Mouse (Mus musculus): ENCODE results near the gene Rtbdn. TPM values are rescaled to one million over a fixed set of nuclear protein-coding genes. Genes with fewer than 3 reads are reported as not detected.

Gene Rtbdn
- total RNA-seq, 2 experiments from 2014 or later, result not detected

DNA sequence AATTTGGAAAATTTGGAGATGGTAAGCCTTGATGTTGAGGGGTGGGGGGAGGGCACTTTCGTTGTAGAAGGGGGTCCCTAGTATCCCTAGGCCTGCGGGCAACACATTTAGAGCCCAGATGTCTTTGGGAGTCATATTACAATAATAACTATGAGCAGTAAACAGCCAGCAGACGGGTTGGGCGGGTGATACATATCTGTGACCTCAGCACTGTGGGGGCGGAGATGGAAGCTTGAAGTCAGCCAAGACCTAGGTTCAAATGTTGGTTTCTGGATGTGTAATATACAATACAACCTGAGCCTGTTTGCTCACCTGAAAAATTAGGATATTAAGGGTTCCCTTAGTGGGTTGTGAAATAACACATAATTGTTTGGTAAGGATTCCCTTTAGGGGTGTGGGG, 36.8 kb upstream of the Rtbdn start:
- TF ChIP-seq CTCF (IDR thresholded peaks at IDR 0.05), result no peak
- Histone ChIP-seq H3K27ac (no peak overlapping the region), H3K4me3 (no peak overlapping the region; the same call in 1 of the 2 replicates)
- intact Hi-C loops (cut with DNase I), result no loop called here
- no peak for DNase-seq

DNA sequence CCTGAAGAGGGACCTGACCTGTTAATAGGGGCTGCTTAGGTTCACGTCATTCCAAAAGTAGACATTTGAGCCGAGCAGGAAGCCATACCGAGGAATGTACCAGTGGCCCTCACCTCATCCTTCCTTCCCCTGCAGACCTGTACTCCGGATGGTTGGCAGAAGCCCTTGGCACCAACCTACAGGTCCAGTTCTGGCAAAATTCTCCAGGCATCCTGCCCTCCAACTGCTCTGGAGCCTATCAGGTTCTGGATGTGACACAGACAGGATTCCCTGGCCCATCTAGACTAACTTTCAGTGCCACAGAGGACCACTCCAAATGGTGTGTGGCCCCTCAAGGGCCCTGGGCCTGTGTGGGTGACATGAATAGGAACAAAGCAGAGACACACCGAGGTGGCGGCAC, 36.2 kb upstream of the Rtbdn start:
- intact Hi-C loops (cut with DNase I), result no loop called here
- no peak for TF ChIP-seq CTCF (IDR thresholded peaks at IDR 0.05)
- Histone ChIP-seq H3K4me3 (no peak overlapping the region), H3K27ac (no peak overlapping the region)
- DNase-seq, result no peak

DNA sequence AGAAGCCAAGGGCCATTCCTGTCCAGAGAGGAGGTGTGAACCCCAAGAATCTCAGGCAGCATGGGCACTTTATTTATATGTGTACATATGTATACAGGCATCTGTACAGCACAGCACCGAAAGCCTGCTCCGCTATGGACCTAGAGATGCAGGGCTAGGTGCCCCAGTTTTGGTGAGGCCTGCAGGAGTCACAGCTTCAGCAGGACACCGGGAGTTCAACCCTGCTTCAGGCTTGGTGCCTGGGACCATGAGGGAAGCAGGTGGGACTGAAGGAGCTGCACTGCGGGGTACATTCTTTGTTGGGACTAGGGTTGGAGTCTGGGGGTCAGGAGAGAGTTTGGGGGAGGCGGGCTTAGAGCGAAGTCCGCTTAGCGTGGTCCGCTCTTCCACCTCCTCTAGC, 34.9 kb upstream of the Rtbdn start:
- intact Hi-C loops (cut with DNase I), result no loop called here
- DNase-seq, result no peak
- H3K27ac ChIP-seq, result no peak overlapping the region
- no peak for TF ChIP-seq CTCF (IDR thresholded peaks at IDR 0.05)
- H3K4me3 ChIP-seq, result no peak overlapping the region

DNA sequence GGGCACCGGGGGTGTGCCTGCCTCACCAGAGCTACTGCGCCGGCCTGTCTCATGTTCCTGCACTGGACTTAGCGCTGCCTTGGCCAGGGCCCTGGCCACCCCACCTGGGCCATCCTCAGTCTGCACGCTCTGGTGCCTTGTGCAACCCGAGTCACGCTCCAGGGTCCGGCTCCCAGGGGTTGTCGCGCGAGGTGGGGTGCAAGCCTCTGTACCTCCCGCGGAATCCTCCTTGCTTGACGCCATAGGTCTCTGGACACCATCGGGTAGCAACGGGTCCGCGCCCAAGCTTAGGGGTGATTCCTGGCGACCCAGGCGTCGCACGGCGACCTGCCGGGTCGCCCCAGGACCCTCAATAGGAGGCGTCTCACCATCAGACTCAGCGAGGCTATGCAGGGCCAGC, 34.4 kb upstream of the Rtbdn start:
- peak overlapping the region; percentile 77 for H3K4me3 ChIP-seq

DNA sequence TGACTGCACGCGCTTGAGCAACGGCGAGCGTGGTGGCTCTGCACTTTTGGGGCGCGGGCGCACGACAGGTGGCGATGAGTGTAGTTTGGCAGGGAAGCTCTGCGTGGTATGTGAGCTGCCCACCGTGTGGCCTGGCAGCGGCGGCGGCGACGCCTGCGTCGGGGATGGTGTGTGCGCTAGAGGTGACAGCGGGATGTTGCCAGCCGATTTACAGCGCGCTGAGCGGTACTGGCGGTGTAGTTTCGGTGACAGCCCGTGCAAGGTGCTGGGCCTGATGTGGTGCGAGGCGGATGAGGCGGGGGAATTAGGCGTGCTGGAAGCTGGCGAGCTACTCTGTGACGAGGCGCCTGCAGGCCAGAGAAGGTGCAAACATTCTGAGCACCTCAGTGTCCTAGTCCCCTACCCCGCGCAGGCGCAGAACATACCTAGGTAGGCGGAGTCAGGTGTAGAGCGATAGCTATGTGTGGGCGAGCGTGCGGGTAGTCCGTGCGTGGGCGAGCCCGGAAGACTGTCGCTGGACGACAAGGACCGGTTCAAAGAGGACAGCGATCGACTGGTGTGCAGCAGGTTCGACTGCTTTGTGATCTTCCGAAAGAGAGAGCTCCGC, 33.8 kb upstream of the Rtbdn start:
- Histone ChIP-seq H3K4me3 (peak overlapping the region; percentile 77), H3K27ac (peak overlapping the region; percentile 57)
- intact Hi-C loops (cut with DNase I), result no loop called here
- TF ChIP-seq CTCF (IDR thresholded peaks at IDR 0.05), result no peak; the same call in 1 of the 2 replicates
- DNase-seq, result peak; percentile 77

More for the DNA sequence above, 34.4 kb upstream of the Rtbdn start:
- DNase-seq, result no peak
- no peak for TF ChIP-seq CTCF (IDR thresholded peaks at IDR 0.05)
- H3K27ac ChIP-seq, result peak overlapping the region; percentile 57
- intact Hi-C loops (cut with DNase I), result no loop called here

DNA sequence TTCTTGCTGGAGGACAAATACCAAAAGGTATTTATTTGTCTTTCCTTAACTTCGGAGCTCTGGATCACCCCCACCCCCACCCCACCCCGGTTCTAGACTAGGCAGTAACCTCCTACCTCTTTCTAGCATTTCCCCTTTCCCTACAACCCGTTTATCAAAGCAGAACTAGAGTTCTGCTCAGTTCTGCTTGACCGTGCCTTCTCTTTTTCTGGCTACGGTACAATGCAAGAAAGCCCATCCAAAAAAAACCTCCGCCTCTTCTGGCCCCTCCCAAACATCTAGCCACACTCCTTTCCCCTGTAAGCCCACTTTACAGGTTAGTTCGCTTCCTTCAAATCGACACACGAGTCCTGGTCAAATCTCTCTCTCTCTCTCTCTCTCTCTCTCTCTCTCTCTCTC, 33.3 kb upstream of the Rtbdn start:
- Histone ChIP-seq H3K4me3 (peak overlapping the region; percentile 77), H3K27ac (peak overlapping the region; percentile 57; the same call in 1 of the 2 replicates)
- intact Hi-C loops (cut with DNase I), result no loop called here
- DNase-seq, result no peak
- no peak for TF ChIP-seq CTCF (IDR thresholded peaks at IDR 0.05)

DNA sequence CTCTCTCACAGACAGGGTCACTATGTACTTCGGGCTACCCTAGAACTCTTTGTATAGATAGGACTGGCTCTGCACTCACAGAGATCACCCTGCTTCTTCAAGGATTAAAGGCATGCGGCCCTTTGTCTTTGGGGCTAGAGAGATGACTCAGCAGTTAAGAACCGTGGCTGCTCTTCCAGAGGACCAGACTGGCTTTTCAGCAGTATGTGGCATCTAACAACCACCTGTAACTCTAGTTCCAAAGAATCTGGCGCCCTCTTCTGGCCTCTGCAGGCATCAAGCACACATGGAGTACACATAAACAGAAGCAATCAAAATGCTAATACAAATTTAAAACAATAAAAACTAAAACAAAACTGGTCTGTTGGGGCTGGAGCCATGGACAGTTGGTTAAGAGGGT, 32.8 kb upstream of the Rtbdn start:
- intact Hi-C loops (cut with DNase I), result no loop called here
- DNase-seq, result no peak
- peak; percentile 40 for TF ChIP-seq CTCF (IDR thresholded peaks at IDR 0.05)
- Histone ChIP-seq H3K4me3 (peak overlapping the region; percentile 77; the same call in 1 of the 2 replicates), H3K27ac (no peak overlapping the region)

DNA sequence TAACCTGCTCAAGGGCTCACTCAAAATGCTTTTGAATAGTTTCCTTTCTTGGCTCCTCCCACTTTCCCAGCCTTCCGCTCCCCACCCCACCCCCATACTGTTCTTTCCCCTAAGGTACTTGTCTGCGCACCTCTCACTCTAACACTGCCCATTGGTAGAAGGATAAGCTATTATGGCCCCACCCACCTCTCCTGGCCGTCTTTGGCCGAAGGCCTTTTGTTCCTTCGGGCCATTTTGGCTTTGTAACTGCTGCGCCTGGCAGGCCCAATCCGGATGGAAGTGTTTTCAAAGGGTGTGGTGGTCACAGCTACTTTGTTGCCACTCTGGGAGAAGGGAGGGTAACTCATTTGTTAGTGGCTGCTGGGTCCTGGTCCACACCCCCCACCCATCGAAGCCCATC, 31.5 kb upstream of the Rtbdn start:
- no peak overlapping the region for H3K27ac ChIP-seq
- no peak for DNase-seq
- TF ChIP-seq CTCF (IDR thresholded peaks at IDR 0.05), result no peak
- intact Hi-C loops (cut with DNase I), result no loop called here
- no peak overlapping the region for H3K4me3 ChIP-seq

DNA sequence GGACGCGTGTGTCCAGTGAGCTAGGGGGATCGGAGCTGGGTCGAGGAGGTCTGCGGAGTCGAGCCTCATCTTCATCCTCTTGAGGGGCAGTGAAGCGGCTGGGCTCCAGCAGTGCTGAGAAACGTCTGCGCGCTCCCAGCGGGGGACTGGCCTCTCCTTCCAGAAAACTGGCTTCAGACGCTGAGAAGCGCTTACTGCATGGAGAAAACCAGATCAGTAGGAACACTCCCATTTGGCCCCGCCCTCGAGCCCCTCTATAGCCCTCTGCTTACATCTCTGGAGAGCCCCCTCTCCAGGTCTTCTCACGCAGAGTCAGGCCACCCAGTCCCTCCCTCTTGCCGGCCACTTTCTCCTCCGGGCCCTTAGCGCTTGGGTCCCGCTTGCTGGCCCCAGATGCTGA, 29.0 kb upstream of the Rtbdn start:
- no peak for DNase-seq
- intact Hi-C loops (cut with DNase I), result no loop called here
- H3K27ac ChIP-seq, result no peak overlapping the region
- H3K4me3 ChIP-seq, result no peak overlapping the region
- no peak for TF ChIP-seq CTCF (IDR thresholded peaks at IDR 0.05)

DNA sequence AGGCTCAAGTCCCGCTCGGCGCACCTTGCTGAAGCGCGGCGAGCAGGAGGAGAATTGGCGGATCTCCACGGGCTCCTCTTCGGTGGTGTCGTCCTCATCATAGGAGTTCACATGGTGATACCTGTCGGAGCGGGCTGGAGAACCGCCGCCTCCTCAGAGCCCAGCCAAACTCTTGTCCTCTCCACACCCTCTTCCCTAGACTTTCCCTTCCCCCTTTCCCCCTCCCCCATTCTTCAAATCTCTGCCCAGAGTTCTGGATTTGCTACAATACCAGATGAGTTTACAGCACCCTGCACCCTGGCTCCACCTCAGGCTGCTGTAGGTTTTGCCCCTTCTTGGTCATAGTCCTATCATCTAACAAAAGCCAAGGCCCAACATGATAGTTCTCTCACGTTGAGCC, 28.1 kb upstream of the Rtbdn start:
- intact Hi-C loops (cut with DNase I), result no loop called here
- DNase-seq, result no peak
- Histone ChIP-seq H3K4me3 (no peak overlapping the region), H3K27ac (no peak overlapping the region)
- no peak for TF ChIP-seq CTCF (IDR thresholded peaks at IDR 0.05)

DNA sequence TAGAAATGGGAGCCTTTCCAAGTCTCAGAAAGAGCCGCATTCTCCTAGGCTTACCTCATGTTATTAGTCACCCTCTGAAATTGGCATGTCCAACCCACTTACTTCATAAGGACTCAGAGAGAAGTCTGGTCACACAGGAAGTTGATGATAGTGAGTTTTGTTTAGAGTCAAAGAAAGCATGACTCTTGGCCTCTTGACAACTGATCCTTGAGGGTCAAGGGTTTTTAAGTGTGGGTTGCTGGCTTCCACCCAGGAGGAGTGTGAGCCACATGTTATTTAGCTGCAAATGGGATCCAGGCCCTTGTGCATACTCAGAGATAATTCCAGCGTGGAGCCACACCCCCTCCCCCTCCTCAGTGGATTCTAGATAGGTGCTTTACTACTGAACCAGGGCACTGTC, 25.2 kb upstream of the Rtbdn start:
- H3K27ac ChIP-seq, result no peak overlapping the region
- TF ChIP-seq CTCF (IDR thresholded peaks at IDR 0.05), result no peak
- intact Hi-C loops (cut with DNase I), result no loop called here
- DNase-seq, result no peak
- H3K4me3 ChIP-seq, result no peak overlapping the region

DNA sequence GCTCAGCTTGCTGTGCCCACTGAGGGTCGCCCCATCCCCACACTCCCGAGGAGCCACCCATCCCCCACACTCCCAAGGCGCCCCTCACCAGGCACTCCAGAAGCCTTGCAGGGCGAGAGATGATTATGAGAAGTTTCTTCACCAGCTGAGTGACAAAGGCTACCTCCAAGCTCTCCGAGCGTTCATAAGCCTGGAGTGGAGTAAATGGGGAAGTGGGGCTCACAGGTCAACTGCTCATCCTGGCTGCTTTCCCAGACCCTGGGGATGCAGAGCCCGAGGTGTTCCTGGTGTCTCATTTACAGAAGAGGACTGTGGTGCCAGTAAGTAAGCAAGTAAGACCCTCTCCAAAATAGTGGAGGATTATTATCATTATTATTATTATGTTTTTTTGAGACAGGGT, 21.2 kb upstream of the Rtbdn start:
- Histone ChIP-seq H3K4me3 (no peak overlapping the region), H3K27ac (no peak overlapping the region)
- TF ChIP-seq CTCF (IDR thresholded peaks at IDR 0.05), result no peak
- intact Hi-C loops (cut with DNase I), result no loop called here
- no peak for DNase-seq

DNA sequence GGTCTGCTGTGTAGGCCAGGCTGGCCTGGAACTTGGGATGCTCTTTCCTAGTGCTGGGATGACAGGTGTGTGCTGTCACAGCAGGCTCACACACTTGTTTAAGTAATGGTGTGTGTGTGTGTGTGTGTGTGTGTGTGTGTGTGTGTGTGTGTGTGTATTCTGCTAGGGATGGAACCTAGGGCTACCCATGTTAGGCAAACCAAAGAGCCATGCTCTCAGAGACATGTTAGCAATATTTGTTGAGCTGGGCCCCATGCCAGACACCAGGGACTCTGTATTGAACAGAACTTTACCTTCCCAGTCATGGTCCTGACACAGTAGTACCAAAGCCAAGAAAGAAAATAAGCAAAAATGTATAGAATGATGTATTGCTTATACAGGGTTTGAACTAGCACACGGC, 19.3 kb upstream of the Rtbdn start:
- Histone ChIP-seq H3K27ac (no peak overlapping the region), H3K4me3 (no peak overlapping the region)
- intact Hi-C loops (cut with DNase I), result no loop called here
- no peak for DNase-seq
- no peak for TF ChIP-seq CTCF (IDR thresholded peaks at IDR 0.05)

Measured in gastrocnemius, adult 2 months (tissue).